Mouse (Mus musculus): Measurements from ENCODE around the gene 4933428M09Rik. TPM values are rescaled to one million over a fixed set of nuclear protein-coding genes. Genes with fewer than 3 reads are reported as not detected.
"Not testable (repeated sequence)": the region's sequence is repeated elsewhere in the genome, so short reads cannot be mapped to it uniquely, and the experiment has no call there.

4933428M09Rik gene
- total RNA-seq (2017), result not detected in 2 replicates

DNA sequence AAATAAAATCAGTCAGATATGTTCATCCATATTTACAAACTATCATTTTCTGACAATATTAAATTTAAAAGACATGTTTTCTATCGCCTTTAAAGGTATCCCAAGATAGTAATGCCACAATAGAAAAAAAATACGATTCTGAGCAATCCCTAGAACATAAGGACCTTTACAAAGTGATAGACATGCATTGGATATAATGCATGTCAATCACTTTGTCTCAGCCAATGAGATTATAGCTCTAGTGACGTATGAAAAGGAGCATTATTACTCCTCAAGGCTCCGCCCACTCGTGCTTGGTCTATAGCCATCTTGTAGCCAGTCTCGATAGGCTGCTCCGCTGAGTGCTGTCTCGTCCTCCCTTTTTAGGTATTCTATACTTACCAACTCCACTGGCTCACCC is at the start of gene 4933428M09Rik:
TSS of gene 4933428M09Rik (plus strand) at position 301 of the 400 bp plus-strand sequence.
- no peak for ATAC-seq (ENCODE audit: extremely low read depth, insufficient number of reproducible peaks, low FRiP score, poor library complexity, severe bottlenecking)

GRCm38 (mm10) chrX:139134031-139134430 is 45.0 kb upstream of the 4933428M09Rik start:
- no peak for ATAC-seq (ENCODE audit: extremely low read depth, insufficient number of reproducible peaks, low FRiP score, poor library complexity, severe bottlenecking)

DNA sequence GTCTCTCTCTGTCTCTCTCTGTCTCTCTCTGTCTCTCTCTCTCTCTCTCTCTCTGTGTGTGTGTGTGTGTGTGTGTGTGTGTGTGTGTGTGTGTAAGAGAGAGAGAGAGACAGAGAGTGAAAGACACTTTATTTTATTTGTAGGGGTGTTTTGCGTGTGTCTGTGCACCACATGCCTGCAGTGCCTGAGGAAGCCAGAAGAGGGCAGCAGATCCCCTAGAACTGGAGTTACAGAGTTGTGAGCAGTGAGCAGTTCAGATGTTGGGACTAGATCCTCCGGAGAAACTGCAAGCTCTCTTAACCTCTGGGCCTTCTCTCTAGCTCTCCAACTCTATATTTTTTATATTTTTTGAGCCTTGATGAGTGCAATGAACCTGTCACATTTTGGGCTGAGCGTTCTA is 12.5 kb downstream of the 4933428M09Rik start:
- not testable (repeated sequence) for ATAC-seq (ENCODE audit: extremely low read depth, insufficient number of reproducible peaks, low FRiP score, poor library complexity, severe bottlenecking)

DNA sequence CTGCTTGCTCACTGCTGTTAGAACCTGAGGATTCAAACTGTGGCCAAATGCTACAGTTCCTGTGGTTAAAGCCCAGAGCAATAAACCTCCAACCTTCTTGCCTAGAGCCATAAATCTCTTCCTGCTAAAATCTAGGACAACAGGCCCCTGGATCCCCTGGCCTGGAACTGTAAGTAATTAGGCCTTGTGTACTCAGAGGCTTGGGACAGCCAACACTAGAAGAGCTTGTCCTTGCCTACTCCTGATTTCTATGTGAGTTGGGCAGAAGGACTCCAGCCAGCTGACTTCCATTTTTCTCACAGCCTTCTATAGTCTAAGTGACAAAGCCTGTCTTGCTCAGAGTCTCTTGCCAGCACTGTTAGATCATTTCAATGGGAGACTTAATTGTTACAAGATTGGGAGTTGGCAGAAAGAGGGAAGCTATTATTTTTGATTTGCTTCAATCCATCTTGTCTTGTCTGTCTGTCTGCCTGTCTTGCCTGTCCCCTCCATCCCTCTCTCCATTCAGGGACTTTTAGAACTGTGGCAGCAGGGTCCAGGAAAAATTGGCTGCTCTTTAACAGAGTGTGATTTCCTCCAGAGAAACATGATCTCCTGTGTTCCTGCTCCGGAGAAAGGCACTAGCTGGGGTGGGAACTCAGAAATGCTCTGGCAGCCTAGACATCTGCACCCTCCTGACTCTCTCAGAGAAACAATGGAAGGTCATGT is 15.7 kb downstream of the 4933428M09Rik start:
- ATAC-seq (ENCODE audit: extremely low read depth, insufficient number of reproducible peaks, low FRiP score, poor library complexity, severe bottlenecking), result no peak

DNA sequence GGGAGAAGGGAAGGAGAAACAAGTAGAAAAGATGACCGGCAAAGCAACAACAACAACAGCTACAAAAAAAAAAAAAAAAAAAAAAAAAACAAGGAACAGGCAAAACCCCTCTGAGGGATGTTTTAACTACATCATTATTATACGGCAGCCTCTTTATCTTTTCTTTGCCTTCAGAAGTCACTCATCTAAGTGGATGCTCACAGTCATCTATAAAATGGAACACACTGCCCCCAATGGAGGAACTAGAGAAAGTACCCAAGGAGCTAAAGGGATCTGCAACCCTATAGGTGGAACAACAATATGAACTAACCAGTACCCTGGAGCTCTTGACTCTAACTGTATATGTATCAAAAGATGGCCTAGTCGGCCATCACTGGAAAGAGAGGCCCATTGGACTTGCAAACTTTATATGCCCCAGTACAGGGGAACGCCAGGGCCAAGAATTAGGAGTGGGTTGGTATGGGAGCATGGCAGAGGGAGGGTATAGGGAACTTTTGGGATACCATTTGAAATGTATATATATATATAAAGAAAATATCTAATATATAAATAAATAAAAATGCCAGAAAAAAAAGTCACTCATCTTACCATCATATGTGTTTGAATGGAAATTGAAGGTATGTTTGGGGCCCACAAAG is 30.3 kb downstream of the 4933428M09Rik start:
- ATAC-seq (ENCODE audit: extremely low read depth, insufficient number of reproducible peaks, low FRiP score, poor library complexity, severe bottlenecking), result not testable (repeated sequence)

- no peak for ATAC-seq (ENCODE audit: extremely low read depth, insufficient number of reproducible peaks, low FRiP score, poor library complexity, severe bottlenecking)
Observed at GRCm38 (mm10) chrX:139209829-139210225, 30.8 kb downstream of the 4933428M09Rik start, which contains the start of gene Mum1l1. TSS of gene Mum1l1 (plus strand) at chrX:139210042.

DNA sequence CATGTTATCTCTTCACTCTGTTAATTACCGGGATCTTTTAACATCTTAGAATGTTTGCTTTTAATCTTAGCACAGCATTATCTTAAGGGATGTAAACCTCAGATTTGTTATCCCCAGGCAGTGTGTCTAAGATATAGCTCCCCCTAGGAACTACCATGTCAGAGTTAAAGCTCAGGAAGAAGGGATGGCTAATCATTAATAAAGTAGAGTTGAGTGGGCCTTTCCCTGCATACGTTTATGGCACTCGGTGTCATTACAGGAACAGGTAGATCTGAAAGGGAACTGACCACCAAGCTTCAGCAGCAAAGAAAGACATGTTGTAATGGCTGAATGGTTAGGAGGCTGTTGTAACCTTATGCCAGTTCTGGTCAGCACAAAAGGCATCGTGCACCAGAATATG is 35.7 kb downstream of the 4933428M09Rik start:
- no peak for ATAC-seq (ENCODE audit: extremely low read depth, insufficient number of reproducible peaks, low FRiP score, poor library complexity, severe bottlenecking)

DNA sequence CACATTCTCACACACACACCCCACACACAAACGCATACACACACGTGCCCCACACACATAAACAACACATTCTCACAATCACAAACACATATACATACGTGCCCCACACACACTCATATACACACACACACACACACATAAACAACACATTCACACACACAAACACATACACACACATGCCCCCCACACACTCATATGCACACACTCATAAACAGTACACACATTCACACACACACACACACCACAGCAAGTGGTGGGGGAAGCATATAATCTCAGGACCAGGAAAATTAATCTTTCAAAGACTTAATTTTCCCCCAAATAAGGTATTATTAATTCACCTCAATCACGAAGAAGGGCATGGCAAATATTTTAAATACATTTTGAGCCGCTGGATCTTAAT is 37.4 kb downstream of the 4933428M09Rik start:
- ATAC-seq (ENCODE audit: extremely low read depth, insufficient number of reproducible peaks, low FRiP score, poor library complexity, severe bottlenecking), result no peak

- ATAC-seq (ENCODE audit: extremely low read depth, insufficient number of reproducible peaks, low FRiP score, poor library complexity, severe bottlenecking), result no peak
Observed at GRCm38 (mm10) chrX:139216991-139217593, 38.1 kb downstream of the 4933428M09Rik start.

GRCm38 (mm10) chrX:139217776-139218175 is 38.7 kb downstream of the 4933428M09Rik start:
- ATAC-seq (ENCODE audit: extremely low read depth, insufficient number of reproducible peaks, low FRiP score, poor library complexity, severe bottlenecking), result no peak

GRCm38 (mm10) chrX:139219017-139219416 is 40.0 kb downstream of the 4933428M09Rik start:
- no peak for ATAC-seq (ENCODE audit: extremely low read depth, insufficient number of reproducible peaks, low FRiP score, poor library complexity, severe bottlenecking)

GRCm38 (mm10) chrX:139220830-139221229 is 41.8 kb downstream of the 4933428M09Rik start:
- no peak for ATAC-seq (ENCODE audit: extremely low read depth, insufficient number of reproducible peaks, low FRiP score, poor library complexity, severe bottlenecking)

DNA sequence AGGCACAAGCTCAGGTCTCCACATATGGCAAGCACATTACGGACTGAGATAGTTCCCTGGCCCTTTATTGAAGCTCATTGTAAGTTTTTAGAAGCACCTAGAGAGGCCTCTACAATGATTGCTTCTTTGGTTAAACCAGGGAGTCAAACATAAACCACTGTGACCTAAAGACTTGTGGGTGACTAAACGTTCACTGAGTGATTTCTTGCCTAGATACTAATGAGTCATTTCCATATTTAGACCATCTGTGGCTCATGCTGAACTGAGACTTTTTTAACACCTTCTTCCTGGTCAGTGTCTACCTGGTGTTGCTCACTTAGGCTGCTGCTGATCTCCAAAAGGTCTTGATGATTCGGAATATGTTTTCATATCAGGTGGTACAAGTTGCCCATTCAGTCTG is 42.9 kb downstream of the 4933428M09Rik start:
- ATAC-seq (ENCODE audit: extremely low read depth, insufficient number of reproducible peaks, low FRiP score, poor library complexity, severe bottlenecking), result no peak

Other genes starting within 250 kb of the 4933428M09Rik start
- gene Serpina7, start 94.0 kb upstream of the 4933428M09Rik start, total RNA-seq (2017), result not detected in 2 replicates
- not detected in 2 replicates for gene 4930513O06Rik, start 93.0 kb upstream of the 4933428M09Rik start, total RNA-seq (2017)
- 0.12 TPM in 1 of 2 replicates, not detected in the other for gene Mum1l1, start 30.8 kb downstream of the 4933428M09Rik start, total RNA-seq (2017)
- gene Trap1a, start 154.5 kb downstream of the 4933428M09Rik start, total RNA-seq (2017), result not detected in 2 replicates

Data from neutrophil, adult 5-6 weeks (primary cell).